Mouse (Mus musculus) midbrain, postnatal 0 days (tissue): ENCODE data around the gene Ehmt2. TPM values are rescaled to one million over a fixed set of nuclear protein-coding genes. Genes with fewer than 3 reads are reported as not detected.
A peak's percentile ranks its signal among the peaks of the same experiment; 100 is the strongest.

Source experiments
- ATAC-seq: fragments of 200-750 bp; cut with Nextera tagmentation; 2 replicates; pipeline ENCODE4 v1.8.0; 2017; ENCODE audit warnings: moderate number of reproducible peaks, mild to moderate bottlenecking, moderate TSS enrichment, moderate library complexity; ENCODE audit not compliant: low FRiP score
- DNase-seq: peaks from one replicate; pipeline ENCODE4 v3.0.0-alpha.2; 2015; ENCODE audit warnings: low spot score
- H3K27ac ChIP-seq: fragments of 300-500 bp; sonication (generic); 2 replicates; pipeline ENCODE4 v1.5.1; 2014; ENCODE audit warnings: low read depth, mild to moderate bottlenecking, low read length, mixed read lengths
- H3K27me3 ChIP-seq: fragments of 300-500 bp; sonication (generic); 2 replicates; pipeline ENCODE4 v1.6.1; 2014; ENCODE audit warnings: low read length, control low read depth, mixed read lengths; ENCODE audit not compliant: insufficient read depth
- H3K36me3 ChIP-seq: fragments of 300-500 bp; sonication (generic); 2 replicates; pipeline ENCODE4 v1.6.1; 2014; ENCODE audit warnings: low read length, control low read depth, mixed read lengths; ENCODE audit not compliant: insufficient read depth
- H3K4me1 ChIP-seq: fragments of 300-500 bp; sonication (generic); 2 replicates; pipeline ENCODE4 v1.6.1; 2014; ENCODE audit warnings: mild to moderate bottlenecking, control low read depth, antibody characterized with exemption, low read length, mixed read lengths; ENCODE audit not compliant: insufficient read depth
- H3K4me2 ChIP-seq: fragments of 300-500 bp; sonication (generic); 2 replicates; pipeline ENCODE4 v1.6.1; 2014; ENCODE audit warnings: low read depth, mild to moderate bottlenecking, low read length, mixed read lengths; ENCODE audit not compliant: poor library complexity, severe bottlenecking
- H3K4me3 ChIP-seq: fragments of 300-500 bp; sonication (generic); 2 replicates; pipeline ENCODE4 v1.5.1; 2014; ENCODE audit warnings: low read depth, mild to moderate bottlenecking, low read length, moderate library complexity
- H3K9ac ChIP-seq: fragments of 300-500 bp; sonication (generic); replicated peaks from 2 replicates; pipeline ENCODE4 v1.6.1; 2014; ENCODE audit warnings: mild to moderate bottlenecking, low read length, moderate library complexity, mixed read lengths; ENCODE audit not compliant: poor library complexity, severe bottlenecking
- H3K9me3 ChIP-seq: fragments of 300-500 bp; sonication (generic); 2 replicates; pipeline ENCODE4 v1.6.1; 2016; ENCODE audit warnings: low read length, control low read depth
- CTCF ChIP-seq: IDR thresholded peaks from 2 replicates; pipeline ENCODE4 v1.5.1; 2016; ENCODE audit warnings: antibody characterized with exemption, mild to moderate bottlenecking
- WGBS: fragments of 180-500 bp; shearing (Covaris S2); extraction: QIAGEN DNeasy Blood & Tissue Kit; methylation state at CpG from one replicate; pipeline ENCODE4 v1.1.7; 2014; 5-methylcytosine and 5-hydroxymethylcytosine counted together
- polyA plus RNA-seq: library from polyadenylated mRNA; unstranded; fragments of >200 nt; fragmentation: Nextera tagmentation; extraction: Ambion mirVana; gene quantifications from 2 replicates; pipeline ENCODE4 v1.2.1, GENCODE M21; 2015
- total RNA-seq: library from RNA; depleted of rRNA; stranded (reverse); fragments of >200 nt; gene quantifications from 2 replicates; pipeline ENCODE4 v1.2.3, GENCODE M21; 2014

The Ehmt2 gene
- total and polyA plus RNA-seq, 2 experiments from 2014 or later = 69.0 to 375 TPM

DNA sequence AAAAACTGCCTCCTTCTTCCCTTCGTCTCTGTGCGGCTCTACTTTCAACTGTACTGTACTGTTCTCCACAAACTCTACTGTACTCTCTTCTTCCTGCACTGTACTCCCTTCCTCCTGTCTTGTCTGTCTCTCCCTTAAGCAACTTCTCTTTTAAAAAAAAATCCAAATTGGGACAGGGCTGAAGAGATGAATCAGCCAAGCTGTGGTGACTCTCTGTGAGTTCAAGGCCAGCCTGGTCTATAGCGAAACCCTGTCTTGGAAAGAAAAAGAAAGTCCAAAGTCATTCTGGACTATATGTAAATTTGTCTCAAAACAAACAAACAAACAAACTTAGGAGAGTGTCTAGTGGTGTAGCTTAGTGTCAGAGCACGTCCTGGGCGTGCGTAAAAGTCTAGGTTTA lies 23.9 kb upstream of the Ehmt2 start:
- no peak for TF ChIP-seq CTCF
- no peak for DNase-seq
- Histone ChIP-seq H3K9me3 (no peaks in the 10 kb centered on the region), H3K27me3 (peaks cover 3% of the 10 kb centered on the region; the same call in 1 of the 2 replicates), H3K9ac (no peak overlapping the region), H3K4me1 (no peaks in the 10 kb centered on the region), H3K36me3 (no peaks in the 10 kb centered on the region), H3K4me2 (no peak overlapping the region), H3K27ac (no peak overlapping the region), H3K4me3 (no peak overlapping the region)
- no peak for ATAC-seq
- WGBS = 91% methylated on average over 6 of the region's 6 CpGs

DNA sequence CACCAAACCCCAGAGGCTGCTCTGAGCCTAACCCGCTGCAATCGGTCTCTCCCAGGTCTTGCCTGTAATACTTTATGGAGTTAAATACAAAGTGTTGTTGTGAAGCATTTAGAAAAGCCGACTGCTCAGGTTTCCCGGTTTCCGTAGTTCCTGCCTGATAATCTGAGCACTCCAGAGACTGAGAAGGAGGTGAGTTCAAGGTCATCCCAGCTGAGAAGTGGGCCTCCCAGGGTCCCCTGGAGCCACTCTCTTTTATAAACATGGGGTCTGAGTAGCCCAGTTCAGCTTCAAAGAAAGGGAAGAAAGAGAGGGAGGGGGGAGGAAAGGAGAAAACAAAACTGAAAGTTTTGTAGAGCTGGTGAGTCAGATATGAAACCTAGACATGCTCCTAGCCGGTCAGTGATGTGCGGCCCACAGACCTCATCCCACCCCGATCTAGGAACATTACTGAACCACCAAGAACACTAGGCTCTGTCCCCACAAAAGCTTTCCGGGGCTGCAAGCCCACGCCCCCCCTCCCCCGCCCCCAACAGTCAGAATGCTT lies 18.9 kb upstream of the Ehmt2 start, which contains the start of gene Zbtb12:
Gene Zbtb12 (plus strand): TSS at position 148 of the 544 bp plus-strand sequence.
- H3K36me3 ChIP-seq = no peaks in the 10 kb centered on the region
- H3K9ac ChIP-seq = no peak within 1 kb of the TSS
- no peak within 1 kb of the TSS for H3K27ac ChIP-seq
- TF ChIP-seq CTCF = no peak
- H3K4me3 ChIP-seq = no peak within 1 kb of the TSS
- H3K9me3 ChIP-seq = no peaks in the 10 kb centered on the region
- ATAC-seq (no peak), DNase-seq (no peak)
- 0 out of 2 replicates have a peak, but pooled peaks cover 6% of the 10 kb centered on the region for H3K27me3 ChIP-seq
- H3K4me2 ChIP-seq = no peak within 1 kb of the TSS
- WGBS = 71% methylated on average over 11 of the region's 11 CpGs
- no peaks in the 10 kb centered on the region for H3K4me1 ChIP-seq

DNA sequence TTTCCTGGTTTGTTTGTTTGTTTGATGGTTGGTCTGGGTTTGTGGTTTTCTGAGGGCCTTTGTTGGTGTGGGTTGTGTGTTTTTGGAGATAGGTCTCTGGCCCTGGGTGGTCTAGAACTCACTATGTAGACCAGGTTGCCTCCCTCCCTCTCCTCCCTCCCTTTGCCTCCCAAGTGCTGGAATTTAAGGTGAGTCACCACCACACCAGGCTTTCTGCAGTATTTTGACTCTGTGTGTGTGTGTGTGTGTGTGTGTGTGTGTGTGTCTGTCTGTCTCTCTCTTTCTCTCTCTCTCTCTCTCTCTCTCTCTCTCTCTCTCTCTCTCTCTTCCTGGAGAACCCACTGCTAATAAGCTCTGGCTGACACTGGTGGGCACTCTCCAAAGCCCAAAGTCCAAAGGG lies 17.1 kb upstream of the Ehmt2 start:
- Histone ChIP-seq H3K4me3 (no peak overlapping the region), H3K9ac (no peak overlapping the region), H3K4me1 (no peaks in the 10 kb centered on the region), H3K9me3 (no peaks in the 10 kb centered on the region), H3K36me3 (no peaks in the 10 kb centered on the region), H3K27ac (no peak overlapping the region), H3K4me2 (no peak overlapping the region), H3K27me3 (0 out of 2 replicates have a peak, but pooled peaks cover 6% of the 10 kb centered on the region)
- TF ChIP-seq CTCF = no peak
- DNase-seq = no peak
- no peak for ATAC-seq

DNA sequence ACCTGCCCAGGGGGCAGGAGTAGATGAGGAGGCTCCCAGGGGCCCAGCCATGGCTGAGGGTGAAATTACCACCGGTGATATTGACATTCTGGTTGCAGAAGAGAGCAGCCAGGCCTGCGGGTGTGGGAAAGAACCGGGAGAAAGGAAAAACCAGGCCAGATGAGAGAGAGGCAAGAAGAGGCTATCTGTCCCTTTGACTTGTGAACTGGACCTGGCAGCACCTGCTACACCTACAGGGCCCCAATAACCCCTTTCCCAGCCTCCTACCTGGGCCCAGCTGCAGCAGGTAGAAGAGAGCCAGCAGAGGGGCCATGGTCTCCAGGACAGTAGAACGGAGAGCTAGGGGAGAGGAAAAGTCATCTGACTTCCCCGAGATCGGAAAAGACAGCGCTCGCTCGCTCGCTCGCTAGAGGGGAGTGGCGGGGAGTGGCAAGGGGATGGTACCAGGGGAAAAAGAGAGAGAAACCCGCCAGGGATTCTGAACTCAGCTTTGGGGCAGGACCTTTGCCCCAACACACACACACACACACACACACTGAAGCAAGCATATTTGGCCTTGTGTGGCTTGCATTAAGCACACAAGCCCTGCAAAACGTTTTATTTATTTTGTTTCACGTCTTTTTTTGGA lies 16.5 kb upstream of the Ehmt2 start, which contains the start of gene Gm20547:
Gene Gm20547 (minus strand): TSS at position 360 of the 628 bp plus-strand sequence.
- WGBS = 7% methylated on average over 15 of the region's 15 CpGs
- ATAC-seq (no peak), DNase-seq (no peak)
- no peaks in the 10 kb centered on the region for H3K4me1 ChIP-seq
- TF ChIP-seq CTCF = no peak
- no peaks in the 10 kb centered on the region for H3K9me3 ChIP-seq
- H3K9ac ChIP-seq = no peak within 1 kb of the TSS
- H3K27ac ChIP-seq = no peak within 1 kb of the TSS
- 0 out of 2 replicates have a peak, but pooled peaks cover 6% of the 10 kb centered on the region for H3K27me3 ChIP-seq
- H3K4me3 ChIP-seq = no peak within 1 kb of the TSS
- peak within 1 kb of the TSS; percentile 9; the same call in 1 of the 2 replicates for H3K4me2 ChIP-seq
- H3K36me3 ChIP-seq = no peaks in the 10 kb centered on the region

DNA sequence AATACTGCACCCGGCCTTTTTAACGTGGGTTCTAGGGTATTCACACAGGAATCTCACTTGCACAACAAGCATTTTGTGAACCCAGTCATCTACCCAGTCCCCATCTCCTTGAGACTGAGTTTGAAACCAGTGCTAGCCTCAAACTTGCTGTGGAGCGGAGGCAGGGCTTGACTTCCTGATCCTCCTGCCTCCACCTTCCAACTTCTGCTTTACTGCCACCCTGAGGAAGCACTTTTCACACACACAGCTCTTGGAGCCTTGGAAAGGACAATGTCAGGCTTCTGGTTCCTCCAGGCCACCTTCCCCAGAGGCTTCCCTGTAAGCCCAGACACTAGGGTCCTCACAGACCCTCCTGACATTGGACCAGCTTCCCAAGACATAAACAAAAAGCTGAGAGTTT lies 14.9 kb upstream of the Ehmt2 start:
- Histone ChIP-seq H3K4me3 (no peak overlapping the region), H3K36me3 (no peaks in the 10 kb centered on the region), H3K4me2 (no peak overlapping the region), H3K27me3 (0 out of 2 replicates have a peak, but pooled peaks cover 6% of the 10 kb centered on the region), H3K4me1 (no peaks in the 10 kb centered on the region), H3K9ac (no peak overlapping the region), H3K27ac (no peak overlapping the region), H3K9me3 (no peaks in the 10 kb centered on the region)
- WGBS = 65% methylated on average over 3 of the region's 3 CpGs
- no peak for TF ChIP-seq CTCF
- DNase-seq = no peak
- no peak for ATAC-seq

DNA sequence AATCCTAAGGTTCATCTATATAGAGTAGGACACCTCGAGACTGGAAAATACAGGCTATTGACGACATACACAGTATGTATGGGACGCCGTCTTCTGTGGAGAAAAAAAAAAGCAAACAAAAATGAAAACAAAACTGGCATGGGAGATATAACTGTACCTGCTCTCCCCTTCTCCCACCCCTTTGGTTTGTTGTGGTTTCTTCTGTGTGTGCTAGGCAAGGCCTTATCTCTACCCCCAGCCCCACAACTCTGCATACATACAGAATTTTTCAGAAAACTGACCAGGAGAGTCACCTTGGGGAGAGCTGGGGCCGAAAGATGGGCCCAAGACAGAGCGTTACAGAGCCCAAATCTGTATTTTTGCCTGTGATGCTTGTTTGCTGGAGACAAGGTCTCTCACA lies 13.6 kb upstream of the Ehmt2 start:
- TF ChIP-seq CTCF = no peak
- DNase-seq (no peak), ATAC-seq (no peak)
- H3K4me1 ChIP-seq = no peaks in the 10 kb centered on the region
- H3K4me2 ChIP-seq = no peak overlapping the region
- 87% methylated on average over 6 of the region's 6 CpGs for WGBS
- H3K36me3 ChIP-seq = no peaks in the 10 kb centered on the region
- H3K27me3 ChIP-seq = 0 out of 2 replicates have a peak, but pooled peaks cover 6% of the 10 kb centered on the region
- H3K9me3 ChIP-seq = no peaks in the 10 kb centered on the region
- no peak overlapping the region for H3K27ac ChIP-seq
- no peak overlapping the region for H3K9ac ChIP-seq
- no peak overlapping the region for H3K4me3 ChIP-seq
